Mouse (Mus musculus): ENCODE measurements around the gene Ttc39d. TPM values are rescaled to one million over a fixed set of nuclear protein-coding genes. Genes with fewer than 3 reads are reported as not detected.
"Not testable (repeated sequence)": the region's sequence is repeated elsewhere in the genome, so short reads cannot be mapped to it uniquely, and the experiment has no call there.

The Ttc39d gene
- polyA plus RNA-seq, 1 experiment from 2014 or later, result not detected

DNA sequence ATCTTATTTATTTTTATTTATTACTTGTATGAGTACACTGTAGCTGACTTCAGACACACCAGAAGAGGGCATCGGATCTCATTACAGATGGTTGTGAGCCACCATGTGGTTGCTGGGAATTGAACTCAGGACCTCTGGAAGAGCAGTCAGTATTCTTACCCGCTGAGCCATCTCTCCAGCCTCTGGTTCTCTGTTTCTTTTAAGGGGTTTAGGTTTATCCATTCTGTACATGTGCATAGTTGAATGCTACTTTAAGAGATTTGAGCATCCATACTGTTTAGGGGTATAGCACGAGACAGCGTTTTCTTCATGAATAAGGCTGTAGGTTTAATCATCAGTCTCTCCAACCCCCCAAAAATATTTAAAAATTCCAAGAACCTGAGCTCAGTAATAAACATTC is 6.7 kb downstream of the Ttc39d start:
- H3K27me3 ChIP-seq (replicated peaks; ENCODE audit: control insufficient read depth, insufficient read depth, low read length); H3K9ac ChIP-seq (ENCODE audit: low read length); H3K4me3 ChIP-seq (ENCODE audit: low read depth, low read length); H3K4me2 ChIP-seq (ENCODE audit: low read length); H3K4me1 ChIP-seq (replicated peaks; ENCODE audit: control insufficient read depth, insufficient read depth, low read length); DNase-seq (ENCODE audit: low spot score); H3K27ac ChIP-seq (ENCODE audit: low read depth); H3K36me3 ChIP-seq (ENCODE audit: control insufficient read depth, insufficient read depth, low read length); H3K9me3 ChIP-seq (ENCODE audit: control insufficient read depth, low read length); ATAC-seq (replicated peaks; ENCODE audit: low FRiP score, low TSS enrichment, low read depth): not testable (repeated sequence)
- 90% methylated on average over 4 of the region's 4 CpGs for WGBS

DNA sequence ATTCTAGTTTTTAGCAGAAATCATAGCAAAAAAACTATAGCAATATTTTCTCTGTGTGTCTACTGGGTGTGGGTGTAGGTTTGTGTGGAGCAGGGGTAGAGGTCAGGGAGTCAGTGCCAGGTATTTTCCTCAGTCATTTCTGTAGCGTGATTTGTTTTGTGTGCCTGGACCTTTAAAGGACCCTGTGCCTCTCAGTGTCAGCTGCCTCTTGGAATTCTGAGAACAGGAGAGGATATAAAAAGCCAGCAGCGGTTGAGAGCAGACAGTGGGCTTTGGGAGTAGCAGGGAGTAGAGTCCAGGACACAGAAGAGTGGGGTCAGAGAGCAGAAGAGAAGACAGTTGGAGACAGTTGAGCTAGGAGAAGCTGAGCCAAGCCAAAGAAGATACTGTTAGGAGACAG is 12.9 kb downstream of the Ttc39d start:
- Histone ChIP-seq H3K9me3 (ENCODE audit: control insufficient read depth, low read length) (no peaks in the 10 kb centered on the region), H3K27ac (ENCODE audit: low read depth) (no peak overlapping the region), H3K4me1 (replicated peaks; ENCODE audit: control insufficient read depth, insufficient read depth, low read length) (0 out of 2 replicates have a peak, but pooled peaks cover 3% of the 10 kb centered on the region), H3K27me3 (replicated peaks; ENCODE audit: control insufficient read depth, insufficient read depth, low read length) (no peaks in the 10 kb centered on the region), H3K36me3 (ENCODE audit: control insufficient read depth, insufficient read depth, low read length) (no peaks in the 10 kb centered on the region), H3K4me3 (ENCODE audit: low read depth, low read length) (no peak overlapping the region), H3K4me2 (ENCODE audit: low read length) (no peak overlapping the region), H3K9ac (ENCODE audit: low read length) (no peak overlapping the region)
- ATAC-seq (replicated peaks; ENCODE audit: low FRiP score, low TSS enrichment, low read depth) (no peak), DNase-seq (ENCODE audit: low spot score) (no peak)
- WGBS, result 72% methylated on average over 2 of the region's 2 CpGs

DNA sequence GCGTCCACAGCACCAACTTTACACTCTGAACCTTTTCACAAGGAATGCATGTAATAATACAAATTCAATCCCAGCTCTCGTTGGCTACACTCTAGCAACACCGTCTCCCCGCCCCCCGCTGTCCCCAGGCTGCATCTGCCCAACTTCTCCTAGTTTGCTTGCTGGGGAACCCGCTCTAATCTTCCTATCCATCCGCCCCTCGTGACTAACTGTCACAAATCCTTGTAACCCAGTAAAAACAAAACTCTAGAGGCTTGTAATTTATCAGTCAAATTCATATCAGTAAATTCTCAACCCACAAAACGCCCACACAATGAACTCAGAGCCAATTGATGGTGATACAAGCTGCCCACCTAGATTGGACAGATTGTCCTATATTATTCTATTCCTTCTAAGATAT is 13.9 kb downstream of the Ttc39d start:
- 64% methylated on average over 9 of the region's 9 CpGs for WGBS
- Histone ChIP-seq H3K4me2 (ENCODE audit: low read length) (no peak overlapping the region), H3K4me1 (replicated peaks; ENCODE audit: control insufficient read depth, insufficient read depth, low read length) (0 out of 2 replicates have a peak, but pooled peaks cover 3% of the 10 kb centered on the region), H3K27ac (ENCODE audit: low read depth) (no peak overlapping the region), H3K9me3 (ENCODE audit: control insufficient read depth, low read length) (no peaks in the 10 kb centered on the region), H3K27me3 (replicated peaks; ENCODE audit: control insufficient read depth, insufficient read depth, low read length) (no peaks in the 10 kb centered on the region), H3K4me3 (ENCODE audit: low read depth, low read length) (no peak overlapping the region), H3K9ac (ENCODE audit: low read length) (no peak overlapping the region), H3K36me3 (ENCODE audit: control insufficient read depth, insufficient read depth, low read length) (no peaks in the 10 kb centered on the region)
- ATAC-seq (replicated peaks; ENCODE audit: low FRiP score, low TSS enrichment, low read depth) (no peak), DNase-seq (ENCODE audit: low spot score) (no peak)

DNA sequence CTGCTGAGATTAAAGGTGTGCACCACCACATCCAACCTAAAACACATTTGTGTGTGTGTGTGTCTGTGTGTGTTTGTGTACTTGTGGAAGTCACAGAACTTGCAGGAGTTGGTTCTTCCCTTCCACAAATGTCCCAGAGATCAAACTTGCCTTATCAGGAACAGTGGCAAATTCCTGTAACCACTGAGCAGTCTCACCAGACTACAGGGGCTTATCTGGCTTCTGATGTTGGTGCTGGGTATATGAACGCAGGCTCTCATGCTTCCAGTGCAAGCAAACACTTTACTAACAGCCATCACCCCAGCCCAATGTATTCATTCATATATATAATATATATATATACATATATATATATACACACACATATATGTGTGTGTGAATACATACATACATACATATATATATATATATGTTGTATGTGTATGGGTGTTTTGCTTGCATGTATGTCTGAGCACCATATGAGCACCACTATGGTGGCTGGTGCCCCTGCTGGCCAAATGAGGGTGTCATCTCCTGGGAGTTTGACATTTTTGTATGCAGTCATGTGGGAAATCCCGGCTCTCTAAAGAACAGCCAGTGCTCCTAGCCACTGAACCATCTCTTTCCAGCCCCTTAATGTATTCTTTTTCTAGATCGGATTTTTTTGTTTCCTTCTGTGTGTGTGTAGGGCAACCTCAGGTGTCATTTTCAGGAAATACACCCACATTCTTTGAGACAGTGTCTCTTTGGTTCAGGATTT is 14.8 kb downstream of the Ttc39d start:
- Histone ChIP-seq H3K27me3 (replicated peaks; ENCODE audit: control insufficient read depth, insufficient read depth, low read length) (no peaks in the 10 kb centered on the region), H3K9me3 (ENCODE audit: control insufficient read depth, low read length) (no peaks in the 10 kb centered on the region), H3K9ac (ENCODE audit: low read length) (no peak overlapping the region), H3K4me1 (replicated peaks; ENCODE audit: control insufficient read depth, insufficient read depth, low read length) (0 out of 2 replicates have a peak, but pooled peaks cover 3% of the 10 kb centered on the region), H3K4me3 (ENCODE audit: low read depth, low read length) (no peak overlapping the region), H3K36me3 (ENCODE audit: control insufficient read depth, insufficient read depth, low read length) (0 out of 2 replicates have a peak, but pooled peaks cover 3% of the 10 kb centered on the region), H3K27ac (ENCODE audit: low read depth) (no peak overlapping the region), H3K4me2 (ENCODE audit: low read length) (no peak overlapping the region)
- WGBS, result 66% methylated on average over 3 of the region's 3 CpGs
- DNase-seq (ENCODE audit: low spot score) (no peak), ATAC-seq (replicated peaks; ENCODE audit: low FRiP score, low TSS enrichment, low read depth) (no peak)

DNA sequence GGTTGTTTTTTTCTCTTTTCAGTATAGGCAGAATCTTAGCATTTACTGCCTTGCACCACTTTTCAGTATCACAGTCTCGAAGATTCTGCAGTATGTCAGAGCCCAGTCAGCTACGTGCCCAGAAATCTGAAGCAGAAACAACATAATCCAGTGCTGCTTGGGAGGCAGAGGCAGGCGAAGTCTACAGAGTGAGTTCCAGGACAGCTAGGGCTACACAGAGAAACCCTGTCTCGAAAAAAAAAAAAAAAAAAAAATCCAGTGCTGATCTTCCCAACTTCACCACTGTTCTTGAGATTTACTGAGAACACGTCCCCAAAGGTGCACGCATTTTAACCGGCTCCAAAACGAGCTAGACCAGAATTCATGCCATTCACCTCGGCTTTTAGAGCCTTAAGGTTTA is 16.6 kb downstream of the Ttc39d start:
- Histone ChIP-seq H3K4me1 (replicated peaks; ENCODE audit: control insufficient read depth, insufficient read depth, low read length) (0 out of 2 replicates have a peak, but pooled peaks cover 3% of the 10 kb centered on the region), H3K36me3 (ENCODE audit: control insufficient read depth, insufficient read depth, low read length) (peaks cover 7% of the 10 kb centered on the region; the same call in 1 of the 2 replicates), H3K9me3 (ENCODE audit: control insufficient read depth, low read length) (no peaks in the 10 kb centered on the region), H3K27me3 (replicated peaks; ENCODE audit: control insufficient read depth, insufficient read depth, low read length) (no peaks in the 10 kb centered on the region), H3K4me3 (ENCODE audit: low read depth, low read length) (peak overlapping the region; percentile 67), H3K4me2 (ENCODE audit: low read length) (peak overlapping the region; percentile 76), H3K9ac (ENCODE audit: low read length) (peak overlapping the region; percentile 76), H3K27ac (ENCODE audit: low read depth) (peak overlapping the region; percentile 94)
- DNase-seq (ENCODE audit: low spot score) (no peak), ATAC-seq (replicated peaks; ENCODE audit: low FRiP score, low TSS enrichment, low read depth) (no peak; the same call in 1 of the 2 replicates)
- 7% methylated on average over 9 of the region's 9 CpGs for WGBS

DNA sequence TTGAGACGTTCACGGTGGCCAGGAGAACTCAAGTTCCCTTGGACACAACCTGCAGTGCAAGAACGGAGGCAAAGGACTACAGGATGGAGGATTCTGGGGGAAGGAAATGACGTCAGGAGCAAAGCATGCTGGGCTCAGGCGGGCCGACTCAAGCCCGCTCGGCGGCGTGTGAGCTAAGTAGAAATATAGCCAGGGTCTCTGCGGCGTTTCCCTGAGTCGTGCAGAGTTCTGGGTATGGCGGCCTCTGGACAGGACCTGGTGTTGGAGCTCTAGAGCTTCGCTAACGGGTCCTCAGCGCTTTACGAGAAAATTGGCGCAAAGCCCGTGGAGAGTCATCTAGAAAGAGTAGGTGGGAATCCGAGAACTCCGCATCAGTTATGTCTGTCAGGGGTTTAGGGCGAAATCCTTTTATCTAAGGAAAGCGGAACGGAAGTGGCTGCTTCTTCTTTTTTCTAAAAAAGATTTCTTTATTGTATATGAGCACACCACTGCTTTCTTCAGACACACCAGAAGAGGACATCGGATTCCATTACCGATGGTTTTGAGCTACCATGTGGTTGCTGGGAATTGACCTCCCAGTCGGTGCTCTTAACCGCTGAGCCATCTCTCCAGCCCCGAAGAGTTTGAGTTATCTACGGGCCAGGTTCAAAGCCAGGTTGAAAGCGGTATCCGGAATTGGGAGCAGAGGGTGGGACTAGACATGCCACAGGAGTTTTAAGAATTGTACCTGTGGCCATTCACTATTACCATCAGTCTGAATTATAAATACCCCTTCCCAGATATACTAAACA is 17.3 kb downstream of the Ttc39d start, which contains the start of gene Gemin6:
Gene Gemin6 (plus strand): TSS at position 116 of the 791 bp plus-strand sequence.
- H3K27me3 ChIP-seq (replicated peaks; ENCODE audit: control insufficient read depth, insufficient read depth, low read length), result no peaks in the 10 kb centered on the region
- H3K9ac ChIP-seq (ENCODE audit: low read length), result peak within 1 kb of the TSS; percentile 76
- peaks cover 12% of the 10 kb centered on the region; the same call in 1 of the 2 replicates for H3K36me3 ChIP-seq (ENCODE audit: control insufficient read depth, insufficient read depth, low read length)
- 0 out of 2 replicates have a peak, but pooled peaks cover 3% of the 10 kb centered on the region for H3K4me1 ChIP-seq (replicated peaks; ENCODE audit: control insufficient read depth, insufficient read depth, low read length)
- DNase-seq (ENCODE audit: low spot score), result peak; percentile 90
- WGBS, result under 1% methylated on average over 33 of the region's 33 CpGs
- H3K4me3 ChIP-seq (ENCODE audit: low read depth, low read length), result peak within 1 kb of the TSS; percentile 67
- peak; percentile 97 for ATAC-seq (replicated peaks; ENCODE audit: low FRiP score, low TSS enrichment, low read depth)
- peak within 1 kb of the TSS; percentile 94 for H3K27ac ChIP-seq (ENCODE audit: low read depth)
- no peaks in the 10 kb centered on the region for H3K9me3 ChIP-seq (ENCODE audit: control insufficient read depth, low read length)
- H3K4me2 ChIP-seq (ENCODE audit: low read length), result peak within 1 kb of the TSS; percentile 76

DNA sequence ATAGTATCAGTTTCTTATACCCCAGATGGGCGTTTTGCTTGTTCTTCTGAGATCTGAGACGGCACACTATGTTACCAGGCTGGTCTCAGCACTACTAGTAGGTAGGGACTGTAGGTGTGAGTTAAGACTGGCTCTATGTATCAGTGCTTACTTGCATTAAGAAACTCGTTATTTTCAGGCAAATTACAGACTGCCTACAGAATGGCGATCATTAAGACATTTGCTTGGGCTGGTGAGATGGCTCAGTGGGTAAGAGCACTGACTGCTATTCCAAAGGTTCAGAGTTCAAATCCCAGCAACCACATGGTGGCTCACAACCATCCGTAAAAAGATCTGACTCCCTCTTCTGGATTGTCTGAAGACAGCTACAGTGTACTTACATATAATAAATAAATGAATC is 17.9 kb downstream of the Ttc39d start:
- WGBS, result 44% methylated on average over 4 of the region's 5 CpGs
- not testable (repeated sequence) for DNase-seq (ENCODE audit: low spot score); H3K27me3 ChIP-seq (replicated peaks; ENCODE audit: control insufficient read depth, insufficient read depth, low read length); ATAC-seq (replicated peaks; ENCODE audit: low FRiP score, low TSS enrichment, low read depth); H3K4me1 ChIP-seq (replicated peaks; ENCODE audit: control insufficient read depth, insufficient read depth, low read length); H3K9me3 ChIP-seq (ENCODE audit: control insufficient read depth, low read length)
- Histone ChIP-seq H3K36me3 (ENCODE audit: control insufficient read depth, insufficient read depth, low read length) (peaks cover 12% of the 10 kb centered on the region; the same call in 1 of the 2 replicates), H3K27ac (ENCODE audit: low read depth) (peak overlapping the region; percentile 94), H3K9ac (ENCODE audit: low read length) (peak overlapping the region; percentile 76), H3K4me2 (ENCODE audit: low read length) (peak overlapping the region; percentile 76), H3K4me3 (ENCODE audit: low read depth, low read length) (peak overlapping the region; percentile 67)

DNA sequence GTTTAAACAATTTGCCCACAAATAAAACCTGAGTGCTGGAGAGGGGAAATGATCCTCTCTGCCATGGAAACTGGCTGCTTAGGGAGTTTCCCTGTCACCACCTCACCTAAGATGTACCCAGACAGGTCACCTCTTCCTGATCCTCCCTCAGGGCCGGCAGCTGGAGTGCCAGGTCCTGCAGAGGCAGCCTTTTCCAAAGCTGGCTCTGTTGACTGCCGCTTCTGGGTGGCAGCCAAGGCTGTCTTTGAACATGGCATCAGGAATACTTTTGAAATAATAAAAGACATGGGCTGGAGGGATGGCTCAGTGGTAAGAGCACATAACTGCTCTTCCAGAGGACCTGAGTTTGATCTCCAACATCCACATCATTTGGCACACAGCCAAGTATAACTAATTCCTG is 22.1 kb downstream of the Ttc39d start:
- 0 out of 2 replicates have a peak, but pooled peaks cover 3% of the 10 kb centered on the region for H3K4me1 ChIP-seq (replicated peaks; ENCODE audit: control insufficient read depth, insufficient read depth, low read length)
- no peak for DNase-seq (ENCODE audit: low spot score)
- H3K27ac ChIP-seq (ENCODE audit: low read depth), result no peak overlapping the region

More for the DNA sequence above, 22.1 kb downstream of the Ttc39d start:
- no peaks in the 10 kb centered on the region for H3K9me3 ChIP-seq (ENCODE audit: control insufficient read depth, low read length)
- H3K36me3 ChIP-seq (ENCODE audit: control insufficient read depth, insufficient read depth, low read length), result peaks cover 12% of the 10 kb centered on the region; the same call in 1 of the 2 replicates
- no peak overlapping the region for H3K4me2 ChIP-seq (ENCODE audit: low read length)
- no peak for ATAC-seq (replicated peaks; ENCODE audit: low FRiP score, low TSS enrichment, low read depth)
- H3K4me3 ChIP-seq (ENCODE audit: low read depth, low read length), result no peak overlapping the region
- WGBS, result 78% methylated on average over 2 of the region's 2 CpGs
- no peak overlapping the region for H3K9ac ChIP-seq (ENCODE audit: low read length)
- H3K27me3 ChIP-seq (replicated peaks; ENCODE audit: control insufficient read depth, insufficient read depth, low read length), result no peaks in the 10 kb centered on the region

Data from intestine, embryonic 14.5 days (tissue).